ENCODE assay signal across 8 mouse cellular contexts in the genomic region with DNA sequence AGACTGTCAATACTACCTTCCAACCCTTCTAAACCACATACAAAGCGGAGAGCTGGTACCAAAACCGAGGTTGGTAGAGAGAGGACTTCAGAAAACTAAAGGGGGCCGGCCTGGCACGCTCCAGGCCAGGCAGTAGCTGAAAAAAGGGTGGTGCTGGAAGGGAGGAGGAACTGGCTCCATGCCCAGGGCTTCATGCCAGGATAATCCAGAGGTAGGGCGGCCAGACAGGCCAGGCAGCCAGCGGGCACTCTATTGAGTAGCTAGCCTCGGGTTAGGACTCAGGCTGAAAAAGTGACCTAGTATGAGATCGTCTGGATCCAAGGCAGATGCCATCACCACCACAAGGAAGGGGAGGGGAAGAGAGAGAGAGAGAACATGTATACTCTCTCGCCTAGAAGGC. TPM values are rescaled to one million over a fixed set of nuclear protein-coding genes. Genes with fewer than 3 reads are reported as not detected.
DNase-seq lines count a peak whose midpoint lies in the region; ATAC-seq and TF ChIP-seq lines count a peak whose summit lies in the region.

No protein-coding gene starts in this region.

- H3K9me3 ChIP-seq in forebrain, postnatal 0 days (ENCODE audit: low read length), result no peaks in the 10 kb centered on the region
- no peaks in the 10 kb centered on the region for H3K9me3 ChIP-seq in hindbrain, embryonic 15.5 days
- no peaks in the 10 kb centered on the region for H3K9me3 ChIP-seq in limb, embryonic 15.5 days

- H3K4me3 ChIP-seq in forebrain, postnatal 0 days (ENCODE audit: low read depth, low read length), result no peak overlapping the region
- H3K4me3 ChIP-seq in hindbrain, embryonic 15.5 days, result no peak overlapping the region
- no peak overlapping the region for H3K4me3 ChIP-seq in limb, embryonic 15.5 days
- H3K4me3 ChIP-seq in myocyte, result no peak overlapping the region

- no peaks in the 10 kb centered on the region for H3K27me3 ChIP-seq in forebrain, postnatal 0 days (ENCODE audit: insufficient read depth, low read length)
- H3K27me3 ChIP-seq in hindbrain, embryonic 15.5 days, result no peaks in the 10 kb centered on the region
- no peaks in the 10 kb centered on the region for H3K27me3 ChIP-seq in limb, embryonic 15.5 days
- peaks cover 25% of the 10 kb centered on the region for H3K27me3 ChIP-seq in myocyte (ENCODE audit: control insufficient read depth, insufficient read depth, insufficient read length)

- no peaks in the 10 kb centered on the region for H3K36me3 ChIP-seq in forebrain, postnatal 0 days (ENCODE audit: insufficient read depth)
- H3K36me3 ChIP-seq in hindbrain, embryonic 15.5 days, result no peaks in the 10 kb centered on the region
- 0 out of 2 replicates have a peak, but pooled peaks cover 4% of the 10 kb centered on the region for H3K36me3 ChIP-seq in limb, embryonic 15.5 days
- H3K36me3 ChIP-seq in myocyte (ENCODE audit: control insufficient read depth, insufficient read depth), result no peaks in the 10 kb centered on the region

- H3K79me2 ChIP-seq in myocyte (ENCODE audit: control insufficient read depth, insufficient read depth), result no peaks in the 10 kb centered on the region

- H3ac ChIP-seq in myocyte (ENCODE audit: control insufficient read depth, insufficient read length), result no peak overlapping the region

- TF ChIP-seq POLR2A in myocyte (IDR thresholded peaks at IDR 0.05; ENCODE audit: insufficient read length, low read depth), result no peak

- DNase-seq in 3134 (ENCODE audit: extremely low read depth, insufficient read length, low spot score), result peak; percentile 75
- DNase-seq in adipocyte (ENCODE audit: low spot score), result peak; percentile 61
- peak; percentile 32 for DNase-seq in forebrain, postnatal 0 days
- DNase-seq in natural killer cell, adult 2 months (ENCODE audit: low spot score in 2 of 2), result no peak

- H3K4me2 ChIP-seq in forebrain, postnatal 0 days (ENCODE audit: low read depth), result no peak overlapping the region
- H3K4me2 ChIP-seq in hindbrain, embryonic 15.5 days, result 0 out of 2 replicates have a peak overlapping the region, but pooled peaks have one; percentile 6
- 0 out of 2 replicates have a peak overlapping the region, but pooled peaks have one; percentile 4 for H3K4me2 ChIP-seq in limb, embryonic 15.5 days
- peak overlapping the region; percentile 30 for H3K4me2 ChIP-seq in myocyte (ENCODE audit: low read depth)

- no peak overlapping the region for H3K27ac ChIP-seq in forebrain, postnatal 0 days (ENCODE audit: low read depth, low read length)
- peak overlapping the region; percentile 33; the same call in 1 of the 2 replicates for H3K27ac ChIP-seq in hindbrain, embryonic 15.5 days (replicated peaks)
- H3K27ac ChIP-seq in limb, embryonic 15.5 days, result peak overlapping the region; percentile 66

- H3K9ac ChIP-seq in forebrain, postnatal 0 days, result no peak overlapping the region
- H3K9ac ChIP-seq in hindbrain, embryonic 15.5 days, result no peak overlapping the region
- H3K9ac ChIP-seq in limb, embryonic 15.5 days, result no peak overlapping the region

- H3K4me1 ChIP-seq in forebrain, postnatal 0 days (ENCODE audit: insufficient read depth), result 0 out of 2 replicates have a peak, but pooled peaks cover 6% of the 10 kb centered on the region
- peaks cover 42% of the 10 kb centered on the region for H3K4me1 ChIP-seq in hindbrain, embryonic 15.5 days (replicated peaks)
- peaks cover 60% of the 10 kb centered on the region for H3K4me1 ChIP-seq in limb, embryonic 15.5 days

- TF ChIP-seq CTCF in forebrain, postnatal 0 days (IDR thresholded peaks at IDR 0.05; ENCODE audit: low read depth), result no peak

- 17% methylated on average over 9 of the region's 9 CpGs for WGBS in forebrain, postnatal 0 days
- WGBS in hindbrain, embryonic 15.5 days, result 53% methylated on average over 9 of the region's 9 CpGs
- 28% methylated on average over 9 of the region's 9 CpGs for WGBS in limb, embryonic 15.5 days

- no peak for ATAC-seq in forebrain, postnatal 0 days
- ATAC-seq in hindbrain, embryonic 15.5 days (ENCODE audit: low FRiP score, low read depth), result 0 out of 2 replicates have a peak, but pooled peaks have one; percentile 21
- ATAC-seq in limb, embryonic 15.5 days (ENCODE audit: insufficient number of reproducible peaks, low FRiP score, low TSS enrichment, low read depth), result no peak
- no peak for ATAC-seq in CD4-positive, CD25-positive, alpha-beta regulatory T cell, adult 4 months

TF ChIP-seq in myocyte, 11 proteins besides CTCF, POLR2A, EP300 and RAD21:
- TF ChIP-seq CEBPB (IDR thresholded peaks at IDR 0.05; ENCODE audit: insufficient read depth, poor library complexity, severe bottlenecking), result no peak
- no peak for TF ChIP-seq SRF (IDR thresholded peaks at IDR 0.05; ENCODE audit: control insufficient read depth, insufficient read length, low read depth)
- TF ChIP-seq MYOD1 (IDR thresholded peaks at IDR 0.05; ENCODE audit: control insufficient read depth in 1 of 3, insufficient read length in 2 of 3, low read depth in 2 of 3), result no peak
- TF ChIP-seq POLR2AphosphoS2 (IDR thresholded peaks at IDR 0.05; ENCODE audit: insufficient read length, low read depth), result no peak
- no peak for TF ChIP-seq REST (IDR thresholded peaks at IDR 0.05; ENCODE audit: insufficient read depth, insufficient read length)
- no peak for TF ChIP-seq MAX (IDR thresholded peaks at IDR 0.05; ENCODE audit: low read depth)
- TF ChIP-seq TCF12 (IDR thresholded peaks at IDR 0.05; ENCODE audit: insufficient read depth, poor library complexity, severe bottlenecking), result no peak
TF ChIP-seq in myocyte: peak in this region for 0.

RNA-seq across cellular contexts. Expression of a gene that starts 17.2 kb away (rescaled TPM):
- total RNA-seq in forebrain, postnatal 0 days (2014; rRNA removed), result 3.0 and 3.3 TPM in 2 replicates
- polyA plus RNA-seq in forebrain, postnatal 0 days (2015; fragmentation: Nextera tagmentation; extraction: Ambion mirVana), result 1.8 and 2.5 TPM in 2 replicates
- 11.8 and 14.2 TPM in 2 replicates for polyA plus RNA-seq in hindbrain, embryonic 15.5 days (2015; fragmentation: Nextera tagmentation; extraction: Ambion mirVana)
- polyA plus RNA-seq in limb, embryonic 15.5 days (2015; fragmentation: Nextera tagmentation; extraction: Ambion mirVana), result 38.8 and 41.4 TPM in 2 replicates
- polyA plus RNA-seq in myocyte (2012; fragmentation: generic; extraction: Trizol), result 0.30 TPM
- polyA plus RNA-seq in CD4-positive, CD25-positive, alpha-beta regulatory T cell, adult 4 months (2017; shearing (Covaris generic)), result not detected

RNA-seq across cellular contexts. Expression of a gene that starts 35.8 kb away (rescaled TPM):
- total RNA-seq in forebrain, postnatal 0 days (2014; rRNA removed), result not detected in 2 replicates
- polyA plus RNA-seq in forebrain, postnatal 0 days (2015; fragmentation: Nextera tagmentation; extraction: Ambion mirVana), result not detected in 2 replicates
- not detected in 2 replicates for polyA plus RNA-seq in hindbrain, embryonic 15.5 days (2015; fragmentation: Nextera tagmentation; extraction: Ambion mirVana)
- polyA plus RNA-seq in limb, embryonic 15.5 days (2015; fragmentation: Nextera tagmentation; extraction: Ambion mirVana), result not detected in 2 replicates
- not detected for polyA plus RNA-seq in myocyte (2012; fragmentation: generic; extraction: Trizol)
- not detected for polyA plus RNA-seq in CD4-positive, CD25-positive, alpha-beta regulatory T cell, adult 4 months (2017; shearing (Covaris generic))

RNA-seq across cellular contexts. Expression of a gene that starts 46.2 kb away (rescaled TPM):
- 36.5 and 36.7 TPM in 2 replicates for total RNA-seq in forebrain, postnatal 0 days (2014; rRNA removed)
- polyA plus RNA-seq in forebrain, postnatal 0 days (2015; fragmentation: Nextera tagmentation; extraction: Ambion mirVana), result 112 and 120 TPM in 2 replicates
- polyA plus RNA-seq in hindbrain, embryonic 15.5 days (2015; fragmentation: Nextera tagmentation; extraction: Ambion mirVana), result 128 and 129 TPM in 2 replicates
- polyA plus RNA-seq in limb, embryonic 15.5 days (2015; fragmentation: Nextera tagmentation; extraction: Ambion mirVana), result 89.0 and 99.0 TPM in 2 replicates
- 112 TPM for polyA plus RNA-seq in myocyte (2012; fragmentation: generic; extraction: Trizol)
- polyA plus RNA-seq in CD4-positive, CD25-positive, alpha-beta regulatory T cell, adult 4 months (2017; shearing (Covaris generic)), result 10 to 100 TPM; 32.8 to 42.6 TPM

Comparison
In these comparisons a context has a peak if more than half of its experiments do, and no peak if none do; other contexts are left out.
1. DNase-seq: peak in 3134 (single experiment), adipocyte (single experiment) and forebrain, postnatal 0 days (single experiment); none in natural killer cell, adult 2 months (0 of 2).